Mouse (Mus musculus) heart, adult 2 months (tissue): ENCODE measurements around the gene Casp9.

ENCODE experiments used
- CTCF ChIP-seq: fragments of 200-600 bp; IDR thresholded peaks from 2 replicates; pipeline ENCODE4 v1.8.1; 2022; ENCODE audit warnings: antibody characterized with exemption, mild to moderate bottlenecking, moderate library complexity
- EP300 ChIP-seq: fragments of 200-500 bp; IDR thresholded peaks from 2 replicates; pipeline ENCODE4 v1.6.1; 2011; ENCODE audit warnings: low read depth, low read length, control low read depth; ENCODE audit not compliant: insufficient read depth
- POLR2A ChIP-seq: fragments of 200-500 bp; IDR thresholded peaks from 2 replicates; pipeline ENCODE4 v1.6.1; 2011; ENCODE audit warnings: mild to moderate bottlenecking, low read depth, low read length, control low read depth; ENCODE audit not compliant: insufficient read depth

DNA sequence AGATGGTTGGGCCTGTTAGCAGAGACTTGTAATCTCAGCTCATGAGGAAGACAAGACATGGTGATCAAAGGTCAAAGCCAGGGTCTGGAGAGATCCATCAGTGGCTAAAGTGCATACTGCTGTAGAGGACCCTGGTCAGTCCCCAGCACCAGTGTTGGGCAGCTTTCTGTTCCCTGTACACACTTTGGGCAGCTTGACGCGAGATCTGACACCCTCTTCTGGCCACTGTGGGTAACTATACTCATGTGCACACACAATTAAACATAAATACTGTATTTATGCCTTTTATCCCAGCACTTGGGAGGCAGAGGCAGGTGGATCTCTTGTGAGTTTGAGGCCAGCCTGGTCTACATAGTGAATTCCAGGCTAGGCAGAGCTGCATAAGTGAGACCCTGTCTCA is 17.6 kb downstream of the Casp9 start:
- TF ChIP-seq POLR2A (no peak), CTCF (no peak), EP300 (no peak)
